Mouse (Mus musculus) T-helper 2 cell (primary cell): ENCODE measurements around the gene Naip2.

Experiments used
- in situ Hi-C: fragments of 300-600 bp; cut with MboI, MseI; formaldehyde crosslinking; loops from one replicate; pipeline ENCODE4 v1.15.1; 2025; ENCODE audit warnings: high pct_unique_total_duplicates

Naip2 gene

GRCm38 (mm10) chr13:100112218-100112972, 89.5 kb downstream of the Naip2 start:
- in situ Hi-C loops = no loop called here

- in situ Hi-C loops = no loop called here
Observed at GRCm38 (mm10) chr13:100107652-100108472, 94.0 kb downstream of the Naip2 start, which contains the start of gene Serf1. Gene Serf1 (plus strand): TSS chr13:100108012.

DNA sequence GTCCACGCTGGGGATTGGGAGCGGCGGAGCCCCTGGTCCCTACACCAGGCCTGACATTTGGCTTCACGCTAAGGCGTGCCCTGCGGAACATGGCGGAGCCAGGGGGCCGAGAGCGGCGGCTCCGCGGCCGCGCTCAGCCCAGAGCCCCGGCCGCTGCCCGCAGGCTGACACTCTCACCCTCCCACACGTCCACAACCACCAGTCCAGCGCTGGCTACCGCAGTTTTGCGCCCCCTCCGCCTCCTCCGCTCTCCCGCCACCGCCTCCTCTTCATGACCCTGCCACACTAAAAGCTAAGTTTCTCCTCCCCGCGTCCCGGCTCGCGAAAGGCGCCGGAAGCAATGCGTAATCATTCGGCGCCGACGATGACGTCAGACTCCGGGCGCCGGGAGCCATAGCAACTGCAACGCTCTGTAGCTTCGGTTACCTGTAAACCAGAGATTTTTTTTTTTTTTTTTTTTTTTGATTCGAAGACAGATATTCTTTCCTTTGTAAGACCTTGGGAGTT, 98.1 kb downstream of the Naip2 start, which contains the start of gene Bdp1:
Gene Bdp1, minus strand, starts transcription at position 323 of the 507 bp plus-strand sequence.
- in situ Hi-C loops = no loop called here

DNA sequence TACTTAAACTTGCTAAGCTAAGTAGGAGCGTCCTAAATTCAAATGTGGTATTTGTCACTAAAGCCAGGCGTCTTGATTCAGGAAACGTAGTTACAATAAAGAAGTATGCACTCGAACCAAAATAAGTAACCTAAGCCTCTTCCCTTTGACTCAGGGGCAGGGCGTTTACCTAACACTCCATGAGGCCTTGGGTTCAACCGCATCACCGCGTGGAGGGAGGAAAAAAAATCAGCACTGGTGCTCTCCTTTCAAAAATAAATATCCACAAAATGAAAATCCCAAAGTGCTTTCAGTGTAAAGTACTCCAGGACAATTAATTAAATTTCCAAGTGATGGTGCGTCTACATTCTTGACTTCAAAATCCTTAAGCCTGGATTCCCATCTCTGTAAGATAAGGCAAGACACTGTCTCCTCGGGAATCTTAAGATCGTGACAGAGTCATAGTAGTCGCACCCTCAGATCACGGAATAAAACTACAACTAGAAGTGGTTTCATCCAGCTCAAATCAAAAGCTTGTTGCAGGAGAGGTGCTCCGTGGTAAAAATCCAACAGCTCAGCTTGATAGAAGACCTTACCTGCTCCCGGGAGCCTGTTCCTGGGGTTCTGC, 98.7 kb downstream of the Naip2 start:
- in situ Hi-C loops = no loop called here

GRCm38 (mm10) chr13:100098808-100099207, 103.1 kb downstream of the Naip2 start:
- in situ Hi-C loops = loop anchor here (25.0 kb wide), 1 partner anchor 1837 kb away; the partner anchor contains the start of genes Ankra2 and Utp15
